ENCODE assay signal across 9 mouse cellular contexts in genomic region chr16:76406897-76407296, GRCm38 (mm10). TPM values are rescaled to one million over a fixed set of nuclear protein-coding genes. Genes with fewer than 3 reads are reported as not detected.
A peak's percentile ranks its signal among the peaks of the same experiment; 100 is the strongest.
DNase-seq lines count a peak whose midpoint lies in the region; ATAC-seq and TF ChIP-seq lines count a peak whose summit lies in the region.
"Had no signal": no experiment of that assay in that cellular context is flagged by ENCODE, and none has a peak within 500 bp of the region (broad histone marks: within the 10 kb centered on the region; RNA-seq: fewer than 3 reads in every experiment).

No protein-coding gene starts in this region.

- no peaks in the 10 kb centered on the region for H3K27me3 ChIP-seq in heart, embryonic 10.5 days (ENCODE audit: insufficient read depth, poor library complexity, severe bottlenecking)
- no peaks in the 10 kb centered on the region for H3K27me3 ChIP-seq in neural tube, embryonic 15.5 days (replicated peaks)
- no peaks in the 10 kb centered on the region for H3K27me3 ChIP-seq in heart, postnatal 0 days (ENCODE audit: control insufficient read depth, insufficient read depth, low read length)
- H3K27me3 ChIP-seq: neural tube, embryonic 12.5 days had no signal

- no peak for ATAC-seq in neural tube, embryonic 15.5 days (ENCODE audit: low FRiP score)
- ATAC-seq in heart, postnatal 0 days (ENCODE audit: insufficient read depth, low read depth) = no peak

- H3K9ac ChIP-seq in neural tube, embryonic 15.5 days (replicated peaks) = no peak overlapping the region
- no peak overlapping the region for H3K9ac ChIP-seq in heart, postnatal 0 days (replicated peaks; ENCODE audit: low read depth, low read length)
- H3K9ac ChIP-seq: neural tube, embryonic 12.5 days had no signal

- no peaks in the 10 kb centered on the region for H3K36me3 ChIP-seq in heart, embryonic 10.5 days
- no peaks in the 10 kb centered on the region for H3K36me3 ChIP-seq in neural tube, embryonic 15.5 days
- no peaks in the 10 kb centered on the region for H3K36me3 ChIP-seq in heart, postnatal 0 days (replicated peaks; ENCODE audit: control insufficient read depth, insufficient read depth, low read length)
- H3K36me3 ChIP-seq: neural tube, embryonic 12.5 days had no signal

- H3K4me3 ChIP-seq in heart, embryonic 10.5 days = no peak overlapping the region
- H3K4me3 ChIP-seq in neural tube, embryonic 15.5 days (replicated peaks) = no peak overlapping the region
- H3K4me3 ChIP-seq in heart, postnatal 0 days (ENCODE audit: low read depth, low read length) = no peak overlapping the region
- H3K4me3 ChIP-seq: neural tube, embryonic 12.5 days had no signal

- no peak for TF ChIP-seq EP300 in heart, postnatal 0 days (IDR thresholded peaks at IDR 0.05; ENCODE audit: low read depth)

- peaks cover 9% of the 10 kb centered on the region for H3K4me1 ChIP-seq in heart, embryonic 10.5 days
- H3K4me1 ChIP-seq in neural tube, embryonic 15.5 days = no peaks in the 10 kb centered on the region
- H3K4me1 ChIP-seq in heart, postnatal 0 days (ENCODE audit: control insufficient read depth, insufficient read depth) = no peaks in the 10 kb centered on the region
- H3K4me1 ChIP-seq: neural tube, embryonic 12.5 days had no signal

- peak overlapping the region; percentile 23 for H3K4me2 ChIP-seq in neural tube, embryonic 15.5 days
- H3K4me2 ChIP-seq in heart, postnatal 0 days (ENCODE audit: low read depth, low read length) = peak overlapping the region; percentile 32
- H3K4me2 ChIP-seq: neural tube, embryonic 12.5 days had no signal

- 45% methylated on average over 7 of the region's 7 CpGs for WGBS in heart, embryonic 10.5 days
- whole genome bisulfite sequencing in neural tube, embryonic 15.5 days = 31% methylated on average over 7 of the region's 7 CpGs
- WGBS in heart, postnatal 0 days = 36% methylated on average over 7 of the region's 7 CpGs

- H3K9me3 ChIP-seq in heart, embryonic 10.5 days = no peaks in the 10 kb centered on the region
- H3K9me3 ChIP-seq in neural tube, embryonic 15.5 days (replicated peaks) = no peaks in the 10 kb centered on the region
- no peaks in the 10 kb centered on the region for H3K9me3 ChIP-seq in heart, postnatal 0 days (replicated peaks; ENCODE audit: control insufficient read depth, low read length)
- H3K9me3 ChIP-seq: neural tube, embryonic 12.5 days had no signal

- no peak for DNase-seq in heart, embryonic 10.5 days (ENCODE audit: low spot score)
- DNase-seq in heart, postnatal 25 days (ENCODE audit: low spot score) = no peak
- DNase-seq in neural tube, embryonic 10.5 days (ENCODE audit: extremely low spot score, low spot score) = no peak
- DNase-seq in heart, postnatal 0 days (ENCODE audit: low spot score) = no peak
- DNase-seq in telencephalon, adult 2 months (ENCODE audit: low read depth, low spot score) = peak; percentile 22
- DNase-seq in ovary, postnatal 36 days (ENCODE audit: low spot score) = no peak
- DNase-seq in c-Kit-positive CD71-positive TER-119-positive erythroid progenitor cells, embryonic 14.5 days (ENCODE audit: low spot score) = no peak

- TF ChIP-seq CTCF in heart, postnatal 0 days (IDR thresholded peaks at IDR 0.05; ENCODE audit: low read depth) = no peak

- 0 out of 2 replicates have a peak overlapping the region, but pooled peaks have one; percentile 29 for H3K27ac ChIP-seq in heart, embryonic 10.5 days
- no peak overlapping the region for H3K27ac ChIP-seq in neural tube, embryonic 15.5 days (replicated peaks)
- H3K27ac ChIP-seq in heart, postnatal 0 days (ENCODE audit: low read depth) = peak overlapping the region; percentile 28; the same call in 1 of the 2 replicates
- H3K27ac ChIP-seq: neural tube, embryonic 12.5 days had no signal

- intact Hi-C loops in heart, postnatal 25 days (cut with DNase I) = no loop called here

RNA-seq across cellular contexts. Expression of gene Nrip1, which starts 33.3 kb away (rescaled TPM):
- 22.3 and 31.2 TPM in 2 replicates for polyA plus RNA-seq in heart, embryonic 10.5 days (2016; fragmentation: Nextera tagmentation; extraction: Ambion mirVana)
- 10 to 100 TPM; 23.4 to 27.3 TPM for total RNA-seq in heart, postnatal 25 days (2021)
- 34.4 and 36.9 TPM in 2 replicates for polyA plus RNA-seq in neural tube, embryonic 15.5 days (2015; fragmentation: Nextera tagmentation; extraction: Ambion mirVana)
- 9.0 and 11.6 TPM in 2 replicates for total RNA-seq in heart, postnatal 0 days (2014; rRNA removed; ENCODE audit: low replicate concordance)
- polyA plus RNA-seq in heart, postnatal 0 days (2015; fragmentation: Nextera tagmentation; extraction: Ambion mirVana) = 13.3 and 14.1 TPM in 2 replicates
